Mouse (Mus musculus) liver, adult 2 months (tissue): ENCODE measurements at regions not wholly inside any gene's neighbourhood (a gene's known extent, or its start where the extent isn't known, plus 50 kb on each side); places are given as distances from the start of the nearest gene placed in this dataset.

Experiments used
- CTCF ChIP-seq: fragments of 200-500 bp; IDR thresholded peaks from 2 replicates; pipeline ENCODE4 v1.5.1; 2011; ENCODE audit warnings: low read depth, low read length, control low read depth
- POLR2A ChIP-seq: fragments of 200-500 bp; IDR thresholded peaks from 2 replicates; pipeline ENCODE4 v1.6.1; 2011; ENCODE audit warnings: low read length, control low read depth; ENCODE audit not compliant: insufficient read depth; ENCODE audit errors: extremely low read depth

DNA sequence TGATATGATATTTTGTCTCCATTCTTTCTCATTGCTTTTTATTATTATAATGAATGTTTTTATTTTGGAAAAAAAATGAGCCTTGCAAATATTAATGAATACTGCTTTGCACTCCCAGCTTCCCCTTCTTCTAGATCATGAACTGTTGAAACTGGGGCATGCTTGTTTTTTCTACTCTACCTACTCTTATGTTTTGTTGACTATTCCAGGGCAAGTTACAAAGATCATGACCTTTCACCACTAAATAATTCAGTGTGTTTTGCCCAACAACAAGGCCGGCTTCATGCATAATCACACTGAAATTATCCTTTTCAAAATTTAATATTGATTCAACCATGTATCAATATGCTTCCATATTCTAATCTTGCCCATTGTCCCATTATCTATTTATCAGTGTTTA, 494.3 kb upstream of the Mon1b start:
- TF ChIP-seq CTCF: no peak
- TF ChIP-seq POLR2A: no peak
